Mouse (Mus musculus): Measurements from ENCODE around the gene Pan2. TPM values are rescaled to one million over a fixed set of nuclear protein-coding genes. Genes with fewer than 3 reads are reported as not detected.
A peak's percentile ranks its signal among the peaks of the same experiment; 100 is the strongest.
"Not testable (repeated sequence)": the region's sequence is repeated elsewhere in the genome, so short reads cannot be mapped to it uniquely, and the experiment has no call there.

Gene Pan2
- total RNA-seq, 2 experiments from 2014 or later: 12.3 to 17.4 TPM

- DNase-seq (ENCODE audit: extremely low spot score in 1 of 2, low spot score in 1 of 2): no peak
Observed at GRCm38 (mm10) chr10:128282886-128283450, 20.2 kb upstream of the Pan2 start.

GRCm38 (mm10) chr10:128283604-128284579 lies 19.2 kb upstream of the Pan2 start:
- DNase-seq (ENCODE audit: extremely low spot score in 1 of 2, low spot score in 1 of 2): peak; percentile 57 to 79

- not testable (repeated sequence) for DNase-seq (ENCODE audit: extremely low spot score in 1 of 2, low spot score in 1 of 2)
Observed at GRCm38 (mm10) chr10:128290594-128290993, 12.5 kb upstream of the Pan2 start.

- no peak for DNase-seq (ENCODE audit: extremely low spot score in 1 of 2, low spot score in 1 of 2)
Observed at GRCm38 (mm10) chr10:128296370-128297090, 6.6 kb upstream of the Pan2 start.

GRCm38 (mm10) chr10:128297221-128297620 lies 5.9 kb upstream of the Pan2 start:
- no peak for DNase-seq (ENCODE audit: extremely low spot score in 1 of 2, low spot score in 1 of 2)

GRCm38 (mm10) chr10:128297622-128298021 lies 5.5 kb upstream of the Pan2 start:
- DNase-seq (ENCODE audit: extremely low spot score in 1 of 2, low spot score in 1 of 2): no peak

GRCm38 (mm10) chr10:128298243-128298642 lies 4.9 kb upstream of the Pan2 start:
- no peak for DNase-seq (ENCODE audit: extremely low spot score in 1 of 2, low spot score in 1 of 2)

GRCm38 (mm10) chr10:128298702-128299171 lies 4.4 kb upstream of the Pan2 start, which contains the start of gene Il23a:
TSS of gene Il23a (minus strand) at chr10:128298752.
- DNase-seq (ENCODE audit: extremely low spot score in 1 of 2, low spot score in 1 of 2): no peak

- DNase-seq (ENCODE audit: extremely low spot score in 1 of 2, low spot score in 1 of 2): no peak
Observed at GRCm38 (mm10) chr10:128302357-128302756, 778 bp upstream of the Pan2 start.

GRCm38 (mm10) chr10:128302785-128303125 lies 380 bp upstream of the Pan2 start:
- DNase-seq (ENCODE audit: extremely low spot score in 1 of 2, low spot score in 1 of 2): no peak

- DNase-seq (ENCODE audit: extremely low spot score in 1 of 2, low spot score in 1 of 2): no peak
Observed at GRCm38 (mm10) chr10:128309654-128310053, 6.5 kb downstream of the Pan2 start.

- DNase-seq (ENCODE audit: extremely low spot score in 1 of 2, low spot score in 1 of 2): peak in 1 of 2 experiments; percentile 20
Observed at GRCm38 (mm10) chr10:128310177-128310576, 7.0 kb downstream of the Pan2 start.

- DNase-seq (ENCODE audit: extremely low spot score in 1 of 2, low spot score in 1 of 2): no peak
Observed at GRCm38 (mm10) chr10:128310902-128311301, 7.8 kb downstream of the Pan2 start.

GRCm38 (mm10) chr10:128315578-128315977 lies 12.4 kb downstream of the Pan2 start:
- DNase-seq (ENCODE audit: extremely low spot score in 1 of 2, low spot score in 1 of 2): no peak

GRCm38 (mm10) chr10:128321641-128322040 lies 18.5 kb downstream of the Pan2 start:
- DNase-seq (ENCODE audit: extremely low spot score in 1 of 2, low spot score in 1 of 2): no peak

GRCm38 (mm10) chr10:128322141-128323108 lies 19.3 kb downstream of the Pan2 start, which contains the start of gene Cnpy2:
TSS of gene Cnpy2 (plus strand) at chr10:128322459.
- peak; percentile 70 to 85 for DNase-seq (ENCODE audit: extremely low spot score in 1 of 2, low spot score in 1 of 2)

GRCm38 (mm10) chr10:128323516-128323915 lies 20.4 kb downstream of the Pan2 start:
- DNase-seq (ENCODE audit: extremely low spot score in 1 of 2, low spot score in 1 of 2): no peak

- DNase-seq (ENCODE audit: extremely low spot score in 1 of 2, low spot score in 1 of 2): no peak
Observed at GRCm38 (mm10) chr10:128326825-128327224, 23.7 kb downstream of the Pan2 start.

- DNase-seq (ENCODE audit: extremely low spot score in 1 of 2, low spot score in 1 of 2): no peak
Observed at GRCm38 (mm10) chr10:128327610-128328009, 24.5 kb downstream of the Pan2 start.
